Mouse (Mus musculus) olfactory bulb, adult 2 months (tissue): Measurements from ENCODE around the gene Pde8a.

Experiments used
- CTCF ChIP-seq: fragments of 200-500 bp; IDR thresholded peaks from 2 replicates; pipeline ENCODE4 v1.5.1; 2012; ENCODE audit warnings: low read depth, mild to moderate bottlenecking, low read length, moderate library complexity; ENCODE audit not compliant: insufficient read depth
- POLR2A ChIP-seq: fragments of 200-500 bp; IDR thresholded peaks from 2 replicates; pipeline ENCODE4 v1.6.1; 2012; ENCODE audit warnings: mild to moderate bottlenecking, low read depth, low read length, moderate library complexity; ENCODE audit not compliant: insufficient read depth

DNA sequence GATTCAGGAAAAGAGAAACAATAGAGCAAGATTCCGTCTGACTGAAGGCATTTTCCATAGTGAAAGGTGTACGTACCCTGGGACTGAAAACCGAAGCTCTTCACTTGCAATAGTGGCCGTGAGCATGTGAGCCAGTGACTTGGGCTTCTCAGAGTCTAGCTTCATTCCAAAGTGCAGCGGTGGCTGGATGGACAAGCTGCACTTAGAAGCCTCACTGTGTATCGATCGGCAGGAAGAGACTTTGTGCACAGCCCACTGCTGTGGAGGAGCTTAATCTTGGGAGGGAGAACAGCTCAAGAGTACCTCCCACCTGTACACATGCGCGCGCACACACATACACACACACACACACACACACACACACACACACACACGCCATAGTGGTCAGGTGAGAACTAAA is 39.9 kb downstream of the Pde8a start:
- TF ChIP-seq CTCF, result no peak
- TF ChIP-seq POLR2A, result no peak
